Mouse (Mus musculus) CD4-positive, CD25-positive, alpha-beta regulatory T cell, adult 4 months (primary cell): ENCODE measurements around the gene Gm29776. TPM values are rescaled to one million over a fixed set of nuclear protein-coding genes. Genes with fewer than 3 reads are reported as not detected.

Experiments
- ATAC-seq: one replicate; pipeline ENCODE4 v1.8.0; 2017
- polyA plus RNA-seq, 2 experiments: library from polyadenylated mRNA; unstranded; fragments of 100-300 nt; shearing (Covaris generic); gene quantifications; one replicate each; pipeline ENCODE4 v1.2.1; 2017

Gene Gm29776
- polyA plus RNA-seq, 2 experiments from 2014 or later, result not detected

- ATAC-seq, result no peak
These were observed 8.1 kb upstream of the Gm29776 start for GRCm38 (mm10) chr14:54706589-54707320.

- ATAC-seq, result no peak
These were observed 7.2 kb upstream of the Gm29776 start for GRCm38 (mm10) chr14:54705844-54706243.

GRCm38 (mm10) chr14:54703207-54703606 lies 4.6 kb upstream of the Gm29776 start:
- no peak for ATAC-seq

GRCm38 (mm10) chr14:54701298-54701697 lies 2.7 kb upstream of the Gm29776 start:
- ATAC-seq, result peak; percentile 77

- no peak for ATAC-seq
These were observed 953 bp upstream of the Gm29776 start for GRCm38 (mm10) chr14:54699586-54699985.

- ATAC-seq, result no peak
These were observed 1.9 kb downstream of the Gm29776 start for GRCm38 (mm10) chr14:54696752-54697151.

- no peak for ATAC-seq
These were observed 3.6 kb downstream of the Gm29776 start for GRCm38 (mm10) chr14:54695042-54695441.

GRCm38 (mm10) chr14:54687251-54687650 lies 11.4 kb downstream of the Gm29776 start:
- ATAC-seq, result no peak

- ATAC-seq, result peak; percentile 93
These were observed 12.0 kb downstream of the Gm29776 start, which contains the start of gene Acin1 for GRCm38 (mm10) chr14:54686522-54687143. Gene Acin1 (minus strand): TSS chr14:54686931.

GRCm38 (mm10) chr14:54686063-54686521 lies 12.5 kb downstream of the Gm29776 start, which contains the start of gene 1700123O20Rik:
Gene 1700123O20Rik (plus strand): TSS chr14:54686216.
- peak; percentile 25 for ATAC-seq

GRCm38 (mm10) chr14:54685471-54685870 lies 13.2 kb downstream of the Gm29776 start:
- ATAC-seq, result no peak

GRCm38 (mm10) chr14:54682396-54682795 lies 16.2 kb downstream of the Gm29776 start:
- no peak for ATAC-seq

GRCm38 (mm10) chr14:54678657-54679304 lies 19.9 kb downstream of the Gm29776 start:
- ATAC-seq, result no peak

- no peak for ATAC-seq
These were observed 22.3 kb downstream of the Gm29776 start for GRCm38 (mm10) chr14:54676290-54676689.

GRCm38 (mm10) chr14:54674317-54674716 lies 24.3 kb downstream of the Gm29776 start:
- no peak for ATAC-seq

GRCm38 (mm10) chr14:54669381-54669780 lies 29.3 kb downstream of the Gm29776 start:
- peak; percentile 39 for ATAC-seq

- no peak for ATAC-seq
These were observed 34.0 kb downstream of the Gm29776 start for GRCm38 (mm10) chr14:54664477-54665222.

- no peak for ATAC-seq
These were observed 38.6 kb downstream of the Gm29776 start for GRCm38 (mm10) chr14:54660009-54660408.

- ATAC-seq, result peak; percentile 91
These were observed 45.1 kb downstream of the Gm29776 start for GRCm38 (mm10) chr14:54653496-54653895.

GRCm38 (mm10) chr14:54652787-54653186 lies 45.8 kb downstream of the Gm29776 start:
- ATAC-seq, result no peak

GRCm38 (mm10) chr14:54651556-54651955 lies 47.1 kb downstream of the Gm29776 start:
- ATAC-seq, result no peak

- ATAC-seq, result peak; percentile 73
These were observed 47.8 kb downstream of the Gm29776 start for GRCm38 (mm10) chr14:54650621-54651454.
